Mouse (Mus musculus): ENCODE data around the gene Gja1. TPM values are rescaled to one million over a fixed set of nuclear protein-coding genes. Genes with fewer than 3 reads are reported as not detected.

Gja1 gene
- 75.2 and 80.3 TPM in 2 replicates for polyA plus RNA-seq (2015; fragmentation: Nextera tagmentation; extraction: Ambion mirVana)

DNA sequence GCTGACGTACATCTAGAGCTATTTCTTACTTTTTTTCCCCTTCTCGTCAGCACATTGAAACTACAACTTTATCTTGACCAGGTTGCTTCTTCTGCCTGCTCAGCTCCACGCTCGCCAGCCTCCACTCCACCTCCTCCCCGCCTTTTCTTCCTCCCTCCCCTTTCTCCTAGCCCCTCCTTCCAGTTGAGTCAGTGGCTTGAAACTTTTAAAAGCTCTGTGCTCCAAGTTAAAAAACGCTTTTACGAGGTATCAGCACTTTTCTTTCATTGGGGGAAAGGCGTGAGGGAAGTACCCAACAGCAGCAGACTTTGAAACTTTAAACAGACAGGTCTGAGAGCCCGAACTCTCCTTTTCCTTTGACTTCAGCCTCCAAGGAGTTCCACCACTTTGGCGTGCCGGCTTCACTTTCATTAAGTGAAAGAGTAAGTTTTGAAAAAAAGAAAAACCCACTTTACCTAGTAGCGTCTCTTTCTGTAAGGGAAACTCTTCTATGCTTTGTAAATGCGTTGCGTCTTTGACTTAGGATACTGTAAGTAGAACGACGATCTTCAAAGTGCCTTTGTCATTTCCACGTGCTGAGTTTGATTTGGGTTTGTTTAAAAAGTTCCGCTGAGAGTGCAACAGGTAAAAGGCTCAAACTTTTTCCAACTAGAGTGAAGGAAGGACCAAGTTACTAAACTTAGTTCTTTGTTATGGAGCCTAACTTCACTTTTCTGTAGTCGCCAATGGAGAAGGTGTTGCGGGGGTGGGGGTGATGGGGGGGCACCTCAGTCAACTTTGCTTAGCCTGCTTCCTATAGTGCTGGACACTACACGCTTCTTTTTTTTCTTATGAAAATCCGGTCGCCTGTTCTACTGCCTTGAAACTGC is at the start of gene Gja1:
Gene Gja1, plus strand, starts transcription at position 234 of the 869 bp plus-strand sequence.
- Histone ChIP-seq H3K4me2 (peak within 1 kb of the TSS; percentile 90), H3K27ac (replicated peaks) (peak within 1 kb of the TSS; percentile 77), H3K27me3 (replicated peaks) (peaks cover 15% of the 10 kb centered on the region), H3K36me3 (no peaks in the 10 kb centered on the region), H3K9me3 (replicated peaks) (no peaks in the 10 kb centered on the region), H3K4me1 (peaks cover 29% of the 10 kb centered on the region), H3K9ac (replicated peaks) (peak within 1 kb of the TSS; percentile 57), H3K4me3 (replicated peaks) (peak within 1 kb of the TSS; percentile 55)
- no peak; the same call in 1 of the 2 replicates for ATAC-seq (ENCODE audit: low FRiP score)
- WGBS, result under 1% methylated on average over 23 of the region's 23 CpGs

- 58% methylated on average over 6 of the region's 6 CpGs for WGBS
- Histone ChIP-seq H3K27ac (replicated peaks) (no peak overlapping the region), H3K36me3 (no peaks in the 10 kb centered on the region), H3K9me3 (replicated peaks) (no peaks in the 10 kb centered on the region), H3K4me3 (replicated peaks) (no peak overlapping the region), H3K27me3 (replicated peaks) (no peaks in the 10 kb centered on the region), H3K9ac (replicated peaks) (no peak overlapping the region), H3K4me2 (no peak overlapping the region), H3K4me1 (no peaks in the 10 kb centered on the region)
- ATAC-seq (ENCODE audit: low FRiP score), result peak; percentile 89
These were observed 38.2 kb upstream of the Gja1 start for GRCm38 (mm10) chr10:56338851-56339489.

DNA sequence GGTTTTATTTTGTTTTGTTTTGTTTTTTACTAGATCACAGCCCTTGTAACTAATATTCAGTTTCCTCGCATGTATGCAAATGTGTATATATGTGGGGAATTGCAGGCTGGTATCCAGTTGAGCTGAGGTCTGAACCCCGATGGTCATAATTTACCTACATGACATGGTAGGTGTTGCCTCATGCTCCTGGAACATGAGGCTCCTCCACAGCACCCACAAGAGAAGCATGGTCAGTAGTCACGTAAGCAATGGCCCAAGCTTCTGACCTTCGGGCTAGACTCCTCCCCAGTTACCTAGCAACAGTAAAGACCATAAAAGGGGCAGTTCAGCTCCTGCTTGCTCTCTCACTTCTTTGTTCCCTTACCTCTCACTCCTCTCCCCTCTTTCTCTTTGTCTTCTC is 16.7 kb upstream of the Gja1 start:
- no peak overlapping the region for H3K4me3 ChIP-seq (replicated peaks)
- H3K36me3 ChIP-seq, result no peaks in the 10 kb centered on the region
- H3K27ac ChIP-seq (replicated peaks), result no peak overlapping the region
- no peak overlapping the region for H3K4me2 ChIP-seq
- 58% methylated on average over 4 of the region's 4 CpGs for WGBS
- H3K9me3 ChIP-seq (replicated peaks), result no peaks in the 10 kb centered on the region
- ATAC-seq (ENCODE audit: low FRiP score), result no peak
- no peak overlapping the region for H3K9ac ChIP-seq (replicated peaks)
- no peaks in the 10 kb centered on the region for H3K4me1 ChIP-seq
- H3K27me3 ChIP-seq (replicated peaks), result no peaks in the 10 kb centered on the region

DNA sequence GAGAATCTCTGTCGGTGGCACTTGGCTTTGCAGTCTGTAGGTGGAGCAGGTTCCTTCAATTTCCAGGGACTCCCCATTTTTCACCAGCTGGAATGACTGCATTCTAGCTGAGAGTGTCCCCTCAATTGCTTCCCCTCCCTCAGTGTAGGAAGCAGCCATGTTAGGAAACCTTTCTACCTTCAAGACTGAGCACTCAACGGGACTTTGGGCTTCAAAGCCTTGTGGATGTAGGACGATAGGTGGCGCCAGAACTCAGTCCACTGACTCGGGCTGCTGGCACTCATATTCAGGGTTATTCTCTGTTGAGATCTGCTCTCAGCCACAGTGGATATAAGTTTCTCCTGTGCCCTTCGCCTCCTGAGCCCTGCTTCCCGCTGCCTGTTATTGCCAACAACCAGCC is 8.1 kb upstream of the Gja1 start:
- Histone ChIP-seq H3K27me3 (replicated peaks) (no peaks in the 10 kb centered on the region), H3K4me1 (peaks cover 4% of the 10 kb centered on the region; the same call in 1 of the 2 replicates), H3K36me3 (no peaks in the 10 kb centered on the region), H3K4me2 (no peak overlapping the region), H3K9ac (replicated peaks) (no peak overlapping the region), H3K4me3 (replicated peaks) (no peak overlapping the region), H3K9me3 (replicated peaks) (no peaks in the 10 kb centered on the region), H3K27ac (replicated peaks) (no peak overlapping the region)
- 25% methylated on average over 7 of the region's 7 CpGs for WGBS
- ATAC-seq (ENCODE audit: low FRiP score), result no peak

- 26% methylated on average over 8 of the region's 8 CpGs for WGBS
These were observed 4.0 kb upstream of the Gja1 start for GRCm38 (mm10) chr10:56373021-56373720.

DNA sequence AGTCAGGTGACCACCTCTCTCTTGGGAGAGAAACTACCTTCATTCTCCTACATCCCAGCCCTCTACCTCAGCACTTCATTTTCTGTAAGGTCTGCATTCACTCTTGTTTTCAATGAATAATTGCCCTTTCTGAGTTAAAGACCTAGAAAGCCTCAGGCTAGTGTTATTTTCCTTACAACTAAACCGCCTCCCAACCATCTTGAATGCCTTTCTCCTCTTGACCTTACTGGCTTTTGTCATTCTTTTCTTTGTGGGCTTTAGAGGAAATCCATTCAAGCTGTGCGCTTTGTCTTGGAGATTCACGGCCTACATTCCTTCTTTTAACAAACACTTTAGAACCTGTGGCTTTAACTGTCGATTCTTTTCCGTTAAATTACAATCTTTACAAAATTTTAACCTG is 3.0 kb upstream of the Gja1 start:
- WGBS, result 27% methylated on average over 5 of the region's 5 CpGs
- Histone ChIP-seq H3K4me3 (replicated peaks) (no peak overlapping the region), H3K4me1 (peaks cover 22% of the 10 kb centered on the region), H3K36me3 (no peaks in the 10 kb centered on the region), H3K9ac (replicated peaks) (no peak overlapping the region), H3K27me3 (replicated peaks) (peaks cover 15% of the 10 kb centered on the region), H3K9me3 (replicated peaks) (no peaks in the 10 kb centered on the region), H3K4me2 (no peak overlapping the region), H3K27ac (replicated peaks) (no peak overlapping the region)
- no peak for ATAC-seq (ENCODE audit: low FRiP score)

More at GRCm38 (mm10) chr10:56373021-56373720, 4.0 kb upstream of the Gja1 start:
- peak; percentile 76; the same call in 1 of the 2 replicates for ATAC-seq (ENCODE audit: low FRiP score)
- Histone ChIP-seq H3K9ac (replicated peaks) (no peak overlapping the region), H3K4me1 (peaks cover 13% of the 10 kb centered on the region), H3K27ac (replicated peaks) (no peak overlapping the region), H3K36me3 (no peaks in the 10 kb centered on the region), H3K4me2 (peak overlapping the region; percentile 47), H3K4me3 (replicated peaks) (no peak overlapping the region), H3K27me3 (replicated peaks) (peaks cover 15% of the 10 kb centered on the region), H3K9me3 (replicated peaks) (no peaks in the 10 kb centered on the region)

DNA sequence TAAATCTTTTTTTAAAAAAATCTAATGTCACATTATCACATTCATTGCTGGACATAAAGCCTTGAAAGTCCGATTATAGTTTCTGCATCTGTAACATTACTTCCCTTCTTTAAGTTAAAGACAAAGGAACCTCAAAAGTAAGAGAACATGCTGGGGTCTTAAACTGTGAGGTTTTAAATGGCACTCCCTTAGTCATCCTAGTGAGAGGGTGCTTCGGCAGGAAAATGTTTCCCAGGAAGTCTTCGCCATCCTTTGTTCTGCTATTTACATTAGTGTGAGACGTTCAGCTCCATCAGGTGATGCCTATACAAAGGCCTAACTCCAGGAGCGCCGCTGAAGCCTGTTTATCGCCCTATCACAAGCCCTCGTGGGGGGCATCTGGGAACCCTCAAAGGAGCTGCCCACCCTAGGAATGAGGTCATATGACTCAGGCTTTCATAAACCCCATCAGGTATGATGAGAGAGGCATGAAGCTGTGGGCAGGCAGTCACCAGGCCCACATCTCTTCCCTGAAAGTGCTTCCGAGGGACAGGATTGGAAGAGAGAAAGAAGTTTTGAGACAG is 1.1 kb upstream of the Gja1 start:
- ATAC-seq (ENCODE audit: low FRiP score), result no peak
- Histone ChIP-seq H3K4me3 (replicated peaks) (no peak overlapping the region), H3K9me3 (replicated peaks) (no peaks in the 10 kb centered on the region), H3K9ac (replicated peaks) (no peak overlapping the region), H3K4me2 (no peak overlapping the region), H3K27ac (replicated peaks) (no peak overlapping the region), H3K4me1 (peaks cover 29% of the 10 kb centered on the region), H3K27me3 (replicated peaks) (peaks cover 15% of the 10 kb centered on the region), H3K36me3 (no peaks in the 10 kb centered on the region)
- WGBS, result 14% methylated on average over 9 of the region's 9 CpGs

GRCm38 (mm10) chr10:56377966-56378647 is 977 bp downstream of the Gja1 start:
- peak; percentile 57 for ATAC-seq (ENCODE audit: low FRiP score)
- Histone ChIP-seq H3K4me1 (peaks cover 29% of the 10 kb centered on the region), H3K27ac (replicated peaks) (peak overlapping the region; percentile 77), H3K4me2 (peak overlapping the region; percentile 90), H3K36me3 (no peaks in the 10 kb centered on the region), H3K9ac (replicated peaks) (peak overlapping the region; percentile 57), H3K9me3 (replicated peaks) (no peaks in the 10 kb centered on the region), H3K27me3 (replicated peaks) (peaks cover 15% of the 10 kb centered on the region), H3K4me3 (replicated peaks) (peak overlapping the region; percentile 55)
- WGBS, result under 1% methylated on average over 25 of the region's 25 CpGs

DNA sequence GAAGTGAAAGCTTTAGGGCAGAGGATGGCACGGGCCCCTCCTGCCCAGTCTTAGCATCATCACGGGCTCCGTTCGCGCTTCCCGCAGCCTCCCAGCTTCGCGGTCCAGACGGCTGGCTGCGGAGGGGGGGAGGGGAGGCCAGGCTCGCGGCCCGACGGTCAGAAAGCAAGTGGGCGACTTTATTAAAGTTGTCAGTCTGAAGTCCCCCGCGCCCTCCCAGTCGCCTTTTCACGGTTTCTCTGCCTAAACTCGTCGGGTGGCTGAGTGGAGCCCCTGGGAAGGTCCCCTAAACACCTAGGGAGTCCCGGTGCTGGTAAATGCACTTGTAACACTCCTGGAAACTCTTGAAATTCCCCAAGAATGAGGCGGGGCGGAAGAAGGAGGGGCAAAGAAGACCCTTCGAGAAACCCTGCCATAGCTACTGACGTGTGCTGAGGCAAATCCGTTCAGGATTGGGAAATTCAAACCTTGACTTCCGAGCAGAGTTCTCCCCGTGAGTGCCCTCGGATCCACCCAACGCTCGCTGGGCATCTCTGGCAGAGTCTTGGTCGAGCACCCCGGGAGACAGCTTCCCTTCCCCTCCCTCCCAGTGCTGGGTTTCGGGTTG is 1.6 kb downstream of the Gja1 start:
- H3K36me3 ChIP-seq, result no peaks in the 10 kb centered on the region
- under 1% methylated on average over 35 of the region's 35 CpGs for WGBS
- H3K4me2 ChIP-seq, result peak overlapping the region; percentile 90
- H3K27me3 ChIP-seq (replicated peaks), result peaks cover 15% of the 10 kb centered on the region
- H3K4me1 ChIP-seq, result peaks cover 28% of the 10 kb centered on the region
- peak overlapping the region; percentile 55 for H3K4me3 ChIP-seq (replicated peaks)
- H3K9ac ChIP-seq (replicated peaks), result peak overlapping the region; percentile 57
- H3K9me3 ChIP-seq (replicated peaks), result no peaks in the 10 kb centered on the region
- peak overlapping the region; percentile 77 for H3K27ac ChIP-seq (replicated peaks)
- ATAC-seq (ENCODE audit: low FRiP score), result peak; percentile 82

GRCm38 (mm10) chr10:56379720-56380119 is 2.6 kb downstream of the Gja1 start:
- peak overlapping the region; percentile 55 for H3K4me3 ChIP-seq (replicated peaks)
- peaks cover 12% of the 10 kb centered on the region for H3K27me3 ChIP-seq (replicated peaks)
- peak overlapping the region; percentile 90 for H3K4me2 ChIP-seq
- ATAC-seq (ENCODE audit: low FRiP score), result no peak
- H3K9me3 ChIP-seq (replicated peaks), result no peaks in the 10 kb centered on the region
- 5% methylated on average over 7 of the region's 7 CpGs for WGBS
- no peak overlapping the region for H3K27ac ChIP-seq (replicated peaks)
- H3K4me1 ChIP-seq, result peaks cover 23% of the 10 kb centered on the region
- H3K9ac ChIP-seq (replicated peaks), result no peak overlapping the region; the same call in 1 of the 2 replicates
- no peaks in the 10 kb centered on the region for H3K36me3 ChIP-seq
